Mouse (Mus musculus) heart, postnatal 0 days (tissue): ENCODE measurements at regions not wholly inside any gene's neighbourhood (a gene's known extent, or its start where the extent isn't known, plus 50 kb on each side); places are given as distances from the start of the nearest gene placed in this dataset.

ENCODE experiments used
- ATAC-seq: fragments of 200-750 bp; cut with Nextera tagmentation; 2 replicates; pipeline ENCODE4 v1.8.0; 2017; ENCODE audit warnings: low read depth, moderate number of reproducible peaks, moderate library complexity; ENCODE audit not compliant: insufficient read depth
- DNase-seq: peaks from one replicate; pipeline ENCODE4 v3.0.0-alpha.2; 2016; ENCODE audit warnings: low spot score
- H3K27ac ChIP-seq: fragments of 300-500 bp; sonication (generic); 2 replicates; pipeline ENCODE4 v1.5.1; 2014; ENCODE audit warnings: low read depth, mild to moderate bottlenecking
- H3K27me3 ChIP-seq: fragments of 300-500 bp; sonication (generic); 2 replicates; pipeline ENCODE4 v1.6.1; 2014; ENCODE audit warnings: low read length, mixed read lengths; ENCODE audit not compliant: control insufficient read depth, insufficient read depth
- H3K36me3 ChIP-seq: fragments of 300-500 bp; sonication (generic); replicated peaks from 2 replicates; pipeline ENCODE4 v1.6.1; 2014; ENCODE audit warnings: low read length, mixed read lengths; ENCODE audit not compliant: control insufficient read depth, insufficient read depth
- H3K4me1 ChIP-seq: fragments of 300-500 bp; sonication (generic); 2 replicates; pipeline ENCODE4 v1.6.1; 2014; ENCODE audit warnings: antibody characterized with exemption; ENCODE audit not compliant: control insufficient read depth, insufficient read depth
- H3K4me2 ChIP-seq: fragments of 300-500 bp; sonication (generic); 2 replicates; pipeline ENCODE4 v1.6.1; 2014; ENCODE audit warnings: low read depth, mild to moderate bottlenecking, low read length, moderate library complexity
- H3K4me3 ChIP-seq: fragments of 300-500 bp; sonication (generic); 2 replicates; pipeline ENCODE4 v1.5.1; 2014; ENCODE audit warnings: low read depth, low read length
- H3K9ac ChIP-seq: fragments of 300-500 bp; sonication (generic); replicated peaks from 2 replicates; pipeline ENCODE4 v1.6.1; 2014; ENCODE audit warnings: low read depth, low read length, mixed read lengths
- H3K9me3 ChIP-seq: fragments of 300-500 bp; sonication (generic); replicated peaks from 2 replicates; pipeline ENCODE4 v1.6.1; 2016; ENCODE audit warnings: low read length; ENCODE audit not compliant: control insufficient read depth
- CTCF ChIP-seq: IDR thresholded peaks from 2 replicates; pipeline ENCODE4 v1.5.1; 2016; ENCODE audit warnings: antibody characterized with exemption, control low read depth, low read depth
- EP300 ChIP-seq: IDR thresholded peaks from 2 replicates; pipeline ENCODE4 v1.6.1; 2016; ENCODE audit warnings: antibody characterized with exemption, low read depth
- WGBS: fragments of 180-500 bp; shearing (Covaris S2); extraction: QIAGEN DNeasy Blood & Tissue Kit; methylation state at CpG from one replicate; pipeline ENCODE4 v1.1.7; 2014; 5-methylcytosine and 5-hydroxymethylcytosine counted together

GRCm38 (mm10) chr1:105906427-105906798 is 83.8 kb upstream of the Zcchc2 start:
- Histone ChIP-seq H3K4me1 (peaks cover 23% of the 10 kb centered on the region), H3K9me3 (no peaks in the 10 kb centered on the region), H3K4me2 (no peak overlapping the region), H3K27ac (peak overlapping the region; percentile 56), H3K36me3 (no peaks in the 10 kb centered on the region), H3K4me3 (no peak overlapping the region), H3K9ac (no peak overlapping the region), H3K27me3 (no peaks in the 10 kb centered on the region)
- TF ChIP-seq EP300 (no peak), CTCF (no peak)
- DNase-seq (peak; percentile 63), ATAC-seq (peak; percentile 78)
- WGBS = 24% methylated on average over 2 of the region's 2 CpGs

GRCm38 (mm10) chr1:105908029-105908876 is 82.0 kb upstream of the Zcchc2 start:
- WGBS = 41% methylated on average over 15 of the region's 15 CpGs
- H3K9me3 ChIP-seq = no peaks in the 10 kb centered on the region
- no peaks in the 10 kb centered on the region for H3K36me3 ChIP-seq
- ATAC-seq = peak; percentile 27
- peak overlapping the region; percentile 70 for H3K27ac ChIP-seq
- H3K4me3 ChIP-seq = no peak overlapping the region
- no peak overlapping the region for H3K9ac ChIP-seq
- no peak for TF ChIP-seq EP300
- no peak for TF ChIP-seq CTCF
- no peak overlapping the region for H3K4me2 ChIP-seq
- H3K27me3 ChIP-seq = no peaks in the 10 kb centered on the region
- H3K4me1 ChIP-seq = peaks cover 23% of the 10 kb centered on the region
- peak; percentile 31 for DNase-seq

GRCm38 (mm10) chr1:105909121-105909520 is 81.1 kb upstream of the Zcchc2 start:
- H3K4me1 ChIP-seq = peaks cover 23% of the 10 kb centered on the region
- no peaks in the 10 kb centered on the region for H3K27me3 ChIP-seq
- no peak overlapping the region for H3K4me3 ChIP-seq
- 71% methylated on average over 4 of the region's 4 CpGs for WGBS
- no peak overlapping the region for H3K4me2 ChIP-seq
- DNase-seq (no peak), ATAC-seq (no peak)
- no peaks in the 10 kb centered on the region for H3K9me3 ChIP-seq
- no peak overlapping the region for H3K27ac ChIP-seq
- no peaks in the 10 kb centered on the region for H3K36me3 ChIP-seq
- no peak overlapping the region for H3K9ac ChIP-seq
- TF ChIP-seq EP300 (no peak), CTCF (no peak)

GRCm38 (mm10) chr1:105911714-105912113 is 78.5 kb upstream of the Zcchc2 start:
- ATAC-seq (no peak), DNase-seq (no peak)
- Histone ChIP-seq H3K9ac (no peak overlapping the region), H3K4me1 (peaks cover 14% of the 10 kb centered on the region), H3K9me3 (no peaks in the 10 kb centered on the region), H3K36me3 (no peaks in the 10 kb centered on the region), H3K4me2 (no peak overlapping the region), H3K4me3 (no peak overlapping the region), H3K27me3 (no peaks in the 10 kb centered on the region), H3K27ac (no peak overlapping the region)
- TF ChIP-seq EP300 (no peak), CTCF (no peak)
- WGBS = 60% methylated on average over 3 of the region's 3 CpGs

- no peak overlapping the region for H3K4me3 ChIP-seq
- H3K4me1 ChIP-seq = peaks cover 2% of the 10 kb centered on the region; the same call in 1 of the 2 replicates
- no peak overlapping the region for H3K27ac ChIP-seq
- 85% methylated on average over 4 of the region's 4 CpGs for WGBS
- ATAC-seq = no peak
- H3K9me3 ChIP-seq = no peaks in the 10 kb centered on the region
- no peak overlapping the region for H3K4me2 ChIP-seq
- H3K9ac ChIP-seq = no peak overlapping the region
- H3K27me3 ChIP-seq = no peaks in the 10 kb centered on the region
- H3K36me3 ChIP-seq = no peaks in the 10 kb centered on the region
- no peak for DNase-seq
- TF ChIP-seq EP300 = no peak
Measured at GRCm38 (mm10) chr1:105921842-105922241, 68.4 kb upstream of the Zcchc2 start.

GRCm38 (mm10) chr1:105922586-105922985 is 67.6 kb upstream of the Zcchc2 start:
- Histone ChIP-seq H3K36me3 (no peaks in the 10 kb centered on the region), H3K9me3 (no peaks in the 10 kb centered on the region), H3K27ac (no peak overlapping the region), H3K4me1 (peaks cover 2% of the 10 kb centered on the region; the same call in 1 of the 2 replicates), H3K4me2 (no peak overlapping the region), H3K27me3 (no peaks in the 10 kb centered on the region), H3K4me3 (no peak overlapping the region), H3K9ac (no peak overlapping the region)
- TF ChIP-seq CTCF (no peak), EP300 (no peak)
- ATAC-seq (no peak), DNase-seq (no peak)
